Mouse (Mus musculus): ENCODE results near the gene Hoxa7.

DNA sequence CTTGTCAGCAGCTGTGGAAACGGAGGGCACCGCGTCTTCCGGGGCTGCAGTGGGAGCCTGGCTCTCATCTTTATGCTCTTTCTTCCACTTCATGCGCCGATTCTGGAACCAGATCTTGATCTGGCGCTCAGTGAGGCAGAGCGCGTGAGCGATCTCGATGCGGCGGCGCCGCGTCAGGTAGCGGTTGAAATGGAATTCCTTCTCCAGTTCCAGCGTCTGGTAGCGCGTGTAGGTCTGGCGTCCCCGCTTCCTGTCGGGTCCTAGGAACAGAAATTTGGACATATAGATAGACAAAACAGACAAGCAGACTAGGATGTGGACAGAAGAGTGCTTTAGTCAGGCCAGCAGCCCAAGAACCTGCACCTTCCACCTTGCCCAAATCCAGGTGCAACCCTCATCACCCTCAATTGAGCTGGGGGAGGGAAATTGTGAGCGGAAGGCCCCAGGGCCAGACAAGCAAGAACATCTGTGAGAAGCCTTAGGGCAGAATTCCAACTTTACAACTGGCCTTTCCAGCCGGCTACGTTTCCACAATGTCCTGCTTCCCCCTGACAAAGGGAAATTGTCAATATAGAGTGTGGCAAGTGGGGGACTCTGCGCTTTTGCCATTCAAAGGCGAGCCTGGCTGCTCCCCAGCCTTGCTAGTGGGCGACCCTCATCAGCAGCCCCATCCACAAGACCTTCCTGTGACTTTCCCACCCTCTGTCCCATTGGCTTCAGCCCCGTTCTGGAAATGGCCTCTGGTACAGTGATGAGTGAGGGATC, 5.7 kb downstream of the Hoxa7 start:
- TF ChIP-seq CTCF (IDR thresholded peaks at IDR 0.05; ENCODE audit: low read depth) (no peak), EP300 (IDR thresholded peaks at IDR 0.05; ENCODE audit: low read depth) (no peak)
